Mouse (Mus musculus) small intestine, adult 2 months (tissue): Measurements from ENCODE around the gene Kremen1.

Experiments
- CTCF ChIP-seq: fragments of 200-500 bp; IDR thresholded peaks from 2 replicates; pipeline ENCODE4 v1.5.1; 2012; ENCODE audit warnings: low read depth, mild to moderate bottlenecking, control low read depth, inconsistent platforms, low read length, moderate library complexity, mixed read lengths; ENCODE audit not compliant: insufficient replicate concordance, insufficient read length; ENCODE audit errors: extremely low read depth
- POLR2A ChIP-seq: fragments of 200-500 bp; IDR thresholded peaks from 2 replicates; pipeline ENCODE4 v1.6.1; 2012; ENCODE audit warnings: low read depth, mild to moderate bottlenecking, control low read depth, inconsistent platforms, low read length, moderate library complexity

DNA sequence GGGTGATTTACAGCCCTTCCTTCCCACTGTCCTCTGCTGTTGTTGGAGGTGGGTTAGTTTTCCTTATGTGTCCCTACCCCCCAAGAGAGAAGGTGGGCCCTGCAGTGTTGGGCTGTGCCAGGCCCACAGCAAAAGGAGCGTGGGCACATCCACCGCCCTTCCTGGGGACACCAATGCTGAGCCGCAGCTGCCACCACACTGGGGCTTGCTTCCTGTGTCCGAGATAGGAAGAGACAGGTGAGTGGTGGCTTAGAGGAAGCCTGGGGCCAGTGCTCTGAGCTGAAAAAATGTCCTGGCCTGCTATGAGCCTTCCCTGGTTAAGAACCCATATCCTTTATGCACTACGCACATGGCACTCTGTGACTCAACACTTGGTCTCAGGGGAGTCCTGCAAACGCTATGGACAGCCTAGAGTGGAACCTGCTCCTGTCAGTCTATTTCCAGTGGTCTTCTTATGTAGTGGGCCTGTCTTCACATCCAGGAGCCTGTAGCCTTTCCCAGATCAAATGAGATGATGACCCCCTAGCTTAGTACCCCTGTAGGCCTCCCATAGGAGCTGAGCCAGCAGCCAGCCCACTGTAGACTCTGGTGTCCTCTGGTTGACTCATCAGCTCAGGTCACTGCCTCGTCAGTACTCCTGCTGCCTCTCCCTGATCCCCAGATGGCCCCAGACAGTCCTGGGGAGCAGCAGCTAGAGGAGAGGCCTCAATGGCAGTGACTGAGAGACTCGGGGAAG is 68.3 kb downstream of the Kremen1 start:
- TF ChIP-seq CTCF (no peak), POLR2A (no peak)
